Mouse (Mus musculus) thymus, adult 2 months (tissue): ENCODE results near the gene Omp.

Source experiments
- CTCF ChIP-seq: fragments of 200-500 bp; IDR thresholded peaks from 2 replicates; pipeline ENCODE4 v1.5.1; 2012; ENCODE audit warnings: mild to moderate bottlenecking, control low read depth, low read length, moderate library complexity, borderline replicate concordance; ENCODE audit not compliant: control insufficient read depth, poor library complexity, insufficient read depth; ENCODE audit errors: extremely low read depth
- POLR2A ChIP-seq: fragments of 200-500 bp; IDR thresholded peaks from 2 replicates; pipeline ENCODE4 v1.6.1; 2012; ENCODE audit warnings: mild to moderate bottlenecking, low read length, control low read depth, moderate library complexity; ENCODE audit not compliant: control insufficient read depth, poor library complexity, insufficient read depth; ENCODE audit errors: extremely low read depth

GRCm38 (mm10) chr7:98160041-98160740 is 14.9 kb upstream of the Omp start:
- no peak for TF ChIP-seq CTCF
- no peak for TF ChIP-seq POLR2A
